Mouse (Mus musculus) brown adipose tissue, adult 24 weeks (tissue): Measurements from ENCODE around the gene Trim2. TPM values are rescaled to one million over a fixed set of nuclear protein-coding genes. Genes with fewer than 3 reads are reported as not detected.

Experiments used
- H3K27ac ChIP-seq: fragments of 200-500 bp; replicated peaks from 2 replicates; pipeline ENCODE4 v1.5.1; 2012; ENCODE audit warnings: low read depth, mild to moderate bottlenecking, low read length
- H3K4me1 ChIP-seq: fragments of 200-500 bp; 2 replicates; pipeline ENCODE4 v1.6.1; 2012; ENCODE audit warnings: low read length, mixed read lengths; ENCODE audit not compliant: control insufficient read depth, insufficient read depth, insufficient read length
- H3K4me3 ChIP-seq: fragments of 200-500 bp; 2 replicates; pipeline ENCODE4 v1.5.1; 2012; ENCODE audit warnings: low read depth, mild to moderate bottlenecking, low read length, moderate library complexity; ENCODE audit not compliant: insufficient read depth
- polyA plus RNA-seq: library from polyadenylated mRNA; stranded (reverse); fragments of >200 nt; gene quantifications from 2 replicates; pipeline ENCODE4 v1.2.4, GENCODE M21; 2012; ENCODE audit not compliant: missing spikeins, insufficient read depth, insufficient read length

Gene Trim2
- polyA plus RNA-seq, 1 experiment, result 14.2 TPM

DNA sequence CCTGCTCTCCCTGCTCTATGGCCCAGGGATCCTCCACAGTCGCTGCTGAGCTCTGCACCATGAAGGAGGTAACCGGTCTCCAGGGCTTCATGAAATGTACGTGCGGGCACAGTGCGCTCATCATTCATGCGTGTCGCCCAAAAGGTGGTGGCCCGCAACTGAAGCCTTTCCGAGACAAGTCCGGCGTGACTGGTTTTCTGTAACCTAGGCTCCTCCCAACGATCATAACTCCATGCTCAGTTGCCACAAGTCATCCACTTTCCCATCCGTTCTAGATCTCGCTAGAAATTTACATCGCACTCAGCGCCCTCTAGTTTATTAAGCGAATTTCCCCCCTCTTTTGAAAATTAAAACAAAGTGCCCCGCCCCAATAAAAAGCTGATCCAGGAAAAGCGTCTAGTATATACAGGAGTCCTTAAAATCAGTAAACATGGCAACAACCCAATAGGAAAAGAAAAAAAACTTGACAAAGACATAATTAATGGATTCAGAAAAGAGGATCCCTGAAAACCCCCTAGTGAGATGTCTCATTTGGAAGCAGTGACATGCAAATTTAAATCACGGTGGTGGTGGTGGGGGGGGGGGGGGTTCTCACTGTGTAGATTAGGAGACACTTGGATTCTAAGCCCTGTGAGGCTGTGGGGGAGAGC is 28.2 kb upstream of the Trim2 start:
- H3K27ac ChIP-seq, result 0 out of 2 replicates have a peak overlapping the region, but pooled peaks have one; percentile 13
- peaks cover 2% of the 10 kb centered on the region; the same call in 1 of the 2 replicates for H3K4me1 ChIP-seq
- 0 out of 2 replicates have a peak overlapping the region, but pooled peaks have one; percentile 7 for H3K4me3 ChIP-seq

GRCm38 (mm10) chr3:84333400-84334349 is 27.0 kb upstream of the Trim2 start:
- Histone ChIP-seq H3K27ac (no peak overlapping the region), H3K4me1 (peaks cover 2% of the 10 kb centered on the region; the same call in 1 of the 2 replicates), H3K4me3 (no peak overlapping the region)

- Histone ChIP-seq H3K27ac (no peak overlapping the region), H3K4me1 (no peaks in the 10 kb centered on the region; the same call in 1 of the 2 replicates), H3K4me3 (no peak overlapping the region)
These were observed 23.5 kb upstream of the Trim2 start for GRCm38 (mm10) chr3:84330210-84330609.

GRCm38 (mm10) chr3:84324967-84325441 is 18.3 kb upstream of the Trim2 start:
- H3K4me3 ChIP-seq, result no peak overlapping the region
- peak overlapping the region; percentile 92 for H3K27ac ChIP-seq
- H3K4me1 ChIP-seq, result no peaks in the 10 kb centered on the region

GRCm38 (mm10) chr3:84324478-84324877 is 17.8 kb upstream of the Trim2 start:
- no peak overlapping the region for H3K4me3 ChIP-seq
- H3K4me1 ChIP-seq, result peaks cover 3% of the 10 kb centered on the region; the same call in 1 of the 2 replicates
- peak overlapping the region; percentile 92 for H3K27ac ChIP-seq

DNA sequence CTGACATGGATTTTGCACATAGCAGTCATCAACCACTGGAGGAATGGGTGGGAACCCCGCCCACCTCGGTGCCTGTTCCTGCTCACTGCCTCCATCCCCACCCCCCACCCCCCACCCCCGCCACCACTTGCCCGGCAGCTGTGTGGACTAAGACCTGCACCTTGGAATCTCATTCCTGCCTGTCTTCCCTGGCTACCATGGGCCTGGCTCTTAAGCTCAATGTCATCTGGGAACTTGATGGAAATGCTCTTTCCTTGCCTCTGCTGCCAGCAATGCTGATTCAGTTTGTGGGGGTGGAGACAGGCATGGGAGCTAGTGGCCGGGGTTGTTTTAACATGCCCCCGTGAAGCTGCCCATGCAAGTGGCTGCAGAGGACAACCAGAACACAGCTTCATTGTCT is 17.3 kb upstream of the Trim2 start:
- peaks cover 4% of the 10 kb centered on the region; the same call in 1 of the 2 replicates for H3K4me1 ChIP-seq
- H3K4me3 ChIP-seq, result no peak overlapping the region
- H3K27ac ChIP-seq, result peak overlapping the region; percentile 92

- Histone ChIP-seq H3K4me3 (no peak overlapping the region), H3K4me1 (peaks cover 6% of the 10 kb centered on the region), H3K27ac (no peak overlapping the region)
These were observed 12.8 kb upstream of the Trim2 start for GRCm38 (mm10) chr3:84319504-84319903.

GRCm38 (mm10) chr3:84318865-84319264 is 12.2 kb upstream of the Trim2 start:
- H3K27ac ChIP-seq, result no peak overlapping the region

DNA sequence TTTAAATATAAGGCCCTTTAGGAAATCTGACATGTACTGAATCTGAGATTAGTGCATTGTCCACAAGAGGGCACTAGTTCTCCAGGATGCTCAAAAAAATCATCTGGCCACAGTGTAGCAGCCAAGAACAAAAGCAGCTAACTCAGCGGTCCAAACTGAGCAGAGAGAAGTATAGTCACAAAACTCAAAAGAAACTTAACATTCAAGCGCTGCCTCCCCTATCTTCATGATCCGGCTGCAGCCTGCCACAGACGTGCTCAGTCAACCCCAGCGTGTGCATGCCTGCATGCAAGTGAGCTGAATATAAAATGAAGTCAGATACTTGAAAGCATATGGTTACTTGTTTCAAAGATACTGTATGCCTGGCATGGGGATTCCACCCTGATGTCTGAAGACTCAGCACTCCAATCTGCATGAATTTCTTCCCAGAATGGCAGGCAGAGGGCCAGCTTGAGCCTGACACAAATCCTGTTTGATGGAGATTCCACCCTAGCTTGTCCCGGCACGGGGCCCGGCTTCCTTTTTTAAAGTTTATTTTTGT is 8.0 kb upstream of the Trim2 start:
- no peak overlapping the region for H3K27ac ChIP-seq
- peaks cover 5% of the 10 kb centered on the region for H3K4me1 ChIP-seq
- H3K4me3 ChIP-seq, result 0 out of 2 replicates have a peak overlapping the region, but pooled peaks have one; percentile 16

More at GRCm38 (mm10) chr3:84318865-84319264, 12.2 kb upstream of the Trim2 start:
- Histone ChIP-seq H3K4me1 (peaks cover 6% of the 10 kb centered on the region), H3K4me3 (no peak overlapping the region)

DNA sequence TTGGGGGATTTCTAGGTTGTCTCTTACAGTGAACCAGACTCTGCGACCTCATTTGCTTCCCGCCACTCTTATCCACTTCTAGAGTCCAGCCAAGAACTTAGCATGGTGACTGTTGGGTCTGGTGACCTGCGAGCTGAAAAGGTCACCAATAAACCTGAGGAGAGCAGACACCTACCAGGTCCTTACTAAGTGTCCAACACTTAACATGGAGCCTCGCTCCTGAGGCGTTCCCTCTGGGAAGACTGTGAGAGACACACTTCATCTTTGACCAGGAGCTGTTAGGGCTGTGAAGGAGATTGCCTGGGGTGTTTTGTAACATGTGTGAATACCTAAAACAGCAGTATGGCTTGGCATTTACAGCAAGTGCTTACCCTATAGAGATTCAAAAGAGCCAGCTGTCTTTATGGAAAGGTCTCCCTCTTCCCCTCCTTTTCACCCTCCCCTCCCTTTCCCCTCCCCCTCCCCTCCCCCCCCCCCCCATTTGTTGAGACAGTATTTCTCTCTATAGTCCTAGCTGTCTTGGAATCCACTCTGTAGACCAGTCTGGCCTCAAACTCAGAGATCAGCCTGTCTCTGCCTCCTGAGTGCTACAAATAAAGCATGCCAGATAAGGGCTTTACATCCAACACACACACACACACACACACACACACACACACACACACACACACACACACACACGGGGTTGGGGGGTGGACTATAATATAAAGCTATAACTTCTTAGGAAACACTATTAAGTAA is 7.3 kb upstream of the Trim2 start:
- no peak overlapping the region for H3K4me3 ChIP-seq
- H3K27ac ChIP-seq, result no peak overlapping the region
- H3K4me1 ChIP-seq, result peaks cover 2% of the 10 kb centered on the region; the same call in 1 of the 2 replicates

GRCm38 (mm10) chr3:84313003-84313800 is 6.5 kb upstream of the Trim2 start:
- H3K4me3 ChIP-seq, result no peak overlapping the region
- peaks cover 2% of the 10 kb centered on the region; the same call in 1 of the 2 replicates for H3K4me1 ChIP-seq
- H3K27ac ChIP-seq, result no peak overlapping the region

GRCm38 (mm10) chr3:84312326-84312725 is 5.6 kb upstream of the Trim2 start:
- peaks cover 2% of the 10 kb centered on the region; the same call in 1 of the 2 replicates for H3K4me1 ChIP-seq
- H3K4me3 ChIP-seq, result no peak overlapping the region
- no peak overlapping the region for H3K27ac ChIP-seq

- H3K4me3 ChIP-seq, result no peak overlapping the region
- H3K4me1 ChIP-seq, result no peaks in the 10 kb centered on the region
- no peak overlapping the region for H3K27ac ChIP-seq
These were observed 839 bp upstream of the Trim2 start for GRCm38 (mm10) chr3:84307516-84307915.
